Mouse (Mus musculus) retina, adult 2 months (tissue): ENCODE results near the gene Olfr434.
"Not testable (repeated sequence)": the region's sequence is repeated elsewhere in the genome, so short reads cannot be mapped to it uniquely, and the experiment has no call there.

Experiments used
- DNase-seq: peaks from one replicate; pipeline ENCODE4 v3.0.0-alpha.2; 2012; ENCODE audit warnings: low read depth, low spot score

The Olfr434 gene

DNA sequence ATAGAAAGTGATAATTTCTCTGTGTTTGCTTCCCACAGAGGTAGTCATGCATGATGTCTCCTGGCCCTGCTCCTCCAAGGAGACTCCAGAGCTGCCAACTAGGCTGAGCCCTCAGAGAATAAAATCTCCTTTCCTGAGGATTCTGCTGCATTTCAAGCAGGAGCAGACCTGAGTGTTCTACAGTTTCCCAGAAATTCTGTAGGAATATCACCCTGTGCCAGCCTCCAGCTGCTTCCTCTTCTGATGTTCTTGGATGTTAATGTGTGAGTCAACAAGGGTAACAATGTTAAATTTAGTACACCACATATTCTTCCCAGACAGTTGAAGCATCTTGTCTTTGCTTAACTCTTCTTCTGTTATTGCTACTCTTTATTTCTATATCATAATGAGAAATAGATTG, at the start of gene Olfr434:
TSS of gene Olfr434 (plus strand) at position 149 of the 400 bp plus-strand sequence.
- DNase-seq, result not testable (repeated sequence)

DNA sequence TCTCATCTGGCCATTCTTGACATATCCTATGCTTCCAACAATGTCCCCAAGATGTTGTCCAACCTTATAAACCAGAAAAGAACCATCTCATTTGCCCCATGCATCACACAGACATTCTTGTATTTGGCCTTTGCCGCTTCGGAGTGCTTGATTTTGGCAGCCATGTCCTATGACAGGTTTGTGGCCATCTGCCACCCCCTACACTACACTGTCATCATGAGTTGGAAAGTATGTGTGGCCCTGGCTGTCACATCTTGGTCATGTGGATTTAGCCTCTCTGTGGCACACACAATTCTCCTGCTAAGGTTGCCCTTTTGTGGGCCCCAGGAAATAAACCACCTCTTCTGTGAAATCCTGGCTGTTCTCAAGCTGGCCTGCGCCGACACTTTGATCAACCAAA, 45.6 kb upstream of the Olfr434 start:
- DNase-seq, result no peak

DNA sequence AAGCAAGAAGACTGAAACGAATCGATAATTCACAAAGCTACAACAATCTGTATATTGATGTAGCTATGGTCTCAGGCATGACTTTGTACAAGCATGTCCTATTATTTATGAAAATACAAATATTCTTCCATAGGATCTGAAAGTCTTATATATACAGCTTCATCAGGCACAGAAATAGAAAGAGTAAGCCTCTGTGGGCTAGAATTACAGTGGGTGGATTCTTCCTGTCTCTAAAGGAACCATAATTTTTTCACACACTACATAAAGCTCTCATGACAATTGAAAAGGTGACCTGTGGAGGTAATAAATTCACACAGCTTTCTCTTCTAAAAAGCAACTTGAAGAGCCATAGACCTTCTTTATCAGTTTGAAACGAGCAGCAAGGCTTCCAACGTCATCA, 41.0 kb upstream of the Olfr434 start, which contains the start of gene Olfr13:
TSS of gene Olfr13 (plus strand) at position 301 of the 400 bp plus-strand sequence.
- DNase-seq, result no peak

DNA sequence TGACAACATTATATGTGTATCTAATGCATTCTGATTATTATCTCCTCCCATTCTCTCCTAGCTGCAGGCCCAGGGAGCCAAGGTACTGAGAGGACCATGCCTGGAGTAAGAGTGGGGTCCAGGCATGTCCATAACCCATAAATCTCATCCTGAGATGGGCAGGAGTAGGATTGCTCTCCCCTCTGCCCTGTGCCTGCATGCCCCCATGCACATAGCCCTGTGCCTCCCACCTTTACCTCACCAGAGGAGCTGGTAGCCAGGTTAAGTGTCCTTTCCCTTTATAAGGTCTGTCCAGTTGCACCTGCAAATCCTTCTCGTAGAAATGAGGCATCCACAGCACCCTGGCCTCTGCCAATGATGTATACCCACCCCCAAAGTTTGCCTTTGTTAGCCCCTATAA, 34.7 kb upstream of the Olfr434 start:
- DNase-seq, result no peak

DNA sequence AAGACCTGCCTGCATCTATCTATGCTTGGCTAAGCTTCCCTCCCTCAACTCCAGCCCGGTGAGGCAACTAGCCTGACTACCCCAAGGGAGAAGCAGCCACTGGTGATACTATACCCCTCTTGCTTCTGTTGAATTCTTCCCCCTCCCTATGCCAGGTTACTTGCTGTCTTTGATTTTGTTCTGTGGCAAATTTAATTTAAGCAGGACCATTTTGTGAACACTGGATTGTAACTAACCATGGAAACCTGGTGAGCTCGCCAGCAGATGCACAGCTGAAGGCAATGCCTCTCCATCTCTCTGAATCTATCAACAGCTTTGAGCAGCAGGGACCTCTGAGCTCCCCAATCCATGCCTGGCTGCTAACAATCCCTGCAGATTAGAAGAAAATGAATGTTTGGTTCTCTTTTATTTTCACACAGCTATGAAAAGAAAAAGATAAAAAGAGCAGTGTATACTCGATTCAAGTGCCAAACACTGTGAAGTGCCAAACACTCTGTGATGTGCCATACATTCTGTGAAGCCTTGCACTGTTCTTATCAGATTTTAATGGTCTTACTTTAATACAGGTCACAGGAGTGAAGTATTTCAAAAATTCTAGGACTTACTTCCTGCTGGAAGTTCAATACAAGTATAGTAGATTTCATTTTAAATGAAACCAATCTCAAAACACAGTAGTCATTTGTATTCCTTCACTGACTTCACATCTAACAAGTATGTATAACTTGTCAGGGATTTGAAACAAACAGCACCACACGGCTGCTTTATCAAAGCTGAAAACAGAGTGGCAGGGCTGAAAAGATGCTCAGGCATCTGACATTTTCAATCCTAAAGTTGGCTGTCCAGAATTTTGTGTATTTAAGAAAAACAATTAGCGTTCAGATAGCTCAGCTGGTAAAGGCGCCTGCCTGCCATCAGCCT, 34.0 kb upstream of the Olfr434 start:
- no peak for DNase-seq

DNA sequence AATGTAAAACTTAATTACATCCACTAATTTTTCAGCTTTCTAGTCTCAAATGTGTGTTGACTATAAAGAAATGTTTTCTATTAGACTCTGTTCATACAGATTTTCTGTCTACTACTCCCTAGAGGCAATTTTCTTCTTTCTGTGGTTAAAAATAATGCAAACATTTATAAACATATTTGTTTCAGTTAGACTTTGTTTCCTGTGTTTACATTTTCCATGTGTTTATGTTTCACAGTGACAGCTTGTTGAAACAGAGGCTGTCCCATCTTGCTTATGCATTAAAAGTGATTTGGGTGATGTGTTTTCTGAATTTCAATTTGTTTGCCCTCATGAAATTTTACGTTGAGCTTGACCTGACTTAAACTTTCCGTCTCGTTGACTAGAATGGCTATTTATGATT, 21.8 kb upstream of the Olfr434 start:
- no peak for DNase-seq

DNA sequence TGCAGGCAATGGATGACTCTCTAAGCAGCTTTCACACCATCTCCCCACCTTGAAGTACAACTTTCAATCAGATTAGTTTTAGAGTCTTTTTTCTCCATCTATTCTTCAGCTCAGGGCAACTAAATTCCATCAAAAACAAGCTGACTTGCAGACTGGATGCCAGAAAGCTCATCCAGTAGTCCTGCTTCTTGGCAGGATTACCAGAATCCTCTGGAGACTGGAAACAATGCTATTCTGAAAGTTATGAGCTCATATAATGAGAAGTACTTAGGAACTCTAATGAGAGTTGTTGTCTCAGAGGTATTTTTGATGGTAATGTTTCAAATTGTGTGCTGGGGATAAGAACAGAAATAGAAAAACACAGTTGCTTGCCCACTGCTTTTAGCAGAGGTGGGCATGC, 16.0 kb upstream of the Olfr434 start, which contains the start of gene Olfr435:
TSS of gene Olfr435 (plus strand) at position 366 of the 400 bp plus-strand sequence.
- DNase-seq, result no peak

DNA sequence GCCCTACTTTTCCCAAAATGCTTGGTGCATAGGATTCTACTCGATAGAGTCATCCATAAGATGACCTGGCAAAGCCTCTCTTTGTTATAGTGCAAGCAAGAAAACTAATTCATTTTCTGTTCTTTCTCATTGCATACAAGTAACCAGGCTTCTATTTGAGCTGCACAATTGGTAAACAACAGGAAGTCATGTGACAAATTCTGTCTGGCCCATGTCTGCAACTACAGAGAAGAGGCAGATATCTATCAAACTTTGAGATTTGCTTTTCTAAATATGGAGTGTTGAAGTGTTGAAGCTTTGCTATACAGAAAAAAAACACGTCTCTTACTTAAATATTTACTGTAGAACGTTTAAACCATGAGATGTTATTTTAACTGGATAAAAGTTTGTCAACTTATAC, 14.7 kb upstream of the Olfr434 start:
- DNase-seq, result no peak

DNA sequence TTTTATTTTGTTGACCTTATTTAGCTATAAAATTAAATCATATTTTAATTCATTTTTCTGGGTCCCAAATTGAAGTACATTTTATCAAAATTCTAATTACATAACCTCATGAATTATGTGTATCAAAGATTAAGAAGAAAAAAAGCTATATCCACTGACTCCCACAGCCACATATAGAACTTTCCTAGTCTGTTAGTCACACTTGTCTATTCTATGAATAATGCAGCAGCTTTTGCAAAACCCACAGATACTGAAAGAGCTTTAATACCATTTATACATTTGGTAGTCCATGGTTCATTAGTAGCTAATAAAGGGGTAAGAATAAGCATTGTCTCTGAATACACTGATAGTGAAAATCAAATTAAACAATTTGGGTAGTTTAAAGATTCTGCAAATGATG, 10.0 kb upstream of the Olfr434 start:
- DNase-seq, result no peak

DNA sequence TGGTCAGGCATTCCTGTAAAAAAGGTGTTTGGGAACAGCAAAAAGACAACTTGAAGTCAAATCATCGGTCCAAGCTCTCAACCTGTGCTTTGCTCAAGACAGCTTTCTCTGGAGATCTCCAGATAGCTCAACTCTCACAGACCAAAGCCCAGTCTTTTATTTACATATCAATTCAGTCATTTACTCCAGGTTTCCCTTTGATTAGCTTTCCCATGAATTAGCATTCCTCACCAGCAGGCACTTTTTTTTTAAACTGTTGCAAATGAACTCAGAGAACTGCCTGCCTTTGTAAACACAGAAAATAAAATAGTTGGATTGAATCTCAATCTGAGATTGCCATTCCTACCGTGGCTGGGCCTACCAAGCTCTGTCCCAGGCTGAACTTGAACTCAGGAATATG, 7.5 kb upstream of the Olfr434 start:
- DNase-seq, result no peak

DNA sequence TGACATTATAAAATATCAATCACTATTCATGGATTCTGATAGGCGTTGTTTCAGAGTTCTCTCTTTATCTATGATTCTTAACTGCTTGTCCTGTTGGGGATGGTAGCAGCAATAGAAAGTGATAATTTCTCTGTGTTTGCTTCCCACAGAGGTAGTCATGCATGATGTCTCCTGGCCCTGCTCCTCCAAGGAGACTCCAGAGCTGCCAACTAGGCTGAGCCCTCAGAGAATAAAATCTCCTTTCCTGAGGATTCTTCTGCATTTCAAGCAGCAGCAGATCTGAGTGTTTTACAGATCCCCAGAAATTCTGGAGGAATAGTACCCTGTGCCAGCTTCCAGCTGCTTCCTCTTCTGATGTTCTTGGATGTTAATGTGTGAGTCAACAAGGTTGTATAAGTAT, 18.4 kb downstream of the Olfr434 start, which contains the start of gene Olfr47:
TSS of gene Olfr47 (plus strand) at position 275 of the 400 bp plus-strand sequence.
- DNase-seq, result not testable (repeated sequence)

DNA sequence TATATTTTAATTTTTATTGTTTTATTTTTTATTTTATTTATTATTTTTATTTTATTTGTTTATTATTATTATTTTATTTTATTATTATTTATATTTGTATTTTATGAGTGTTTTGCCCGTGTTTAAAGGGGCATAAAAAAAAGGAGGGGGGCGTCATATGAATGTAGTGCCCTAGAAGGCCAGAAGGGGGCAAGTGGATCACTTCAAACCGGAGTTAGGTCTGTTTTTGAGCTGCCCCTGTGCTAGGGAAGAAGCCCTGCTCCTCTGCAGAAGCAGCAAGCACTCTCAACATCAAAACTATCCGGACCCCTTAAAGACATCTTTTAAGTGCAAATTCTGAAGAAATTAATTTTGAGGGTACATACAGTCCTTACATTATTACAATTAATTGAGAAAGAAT, 29.2 kb downstream of the Olfr434 start:
- DNase-seq, result no peak

DNA sequence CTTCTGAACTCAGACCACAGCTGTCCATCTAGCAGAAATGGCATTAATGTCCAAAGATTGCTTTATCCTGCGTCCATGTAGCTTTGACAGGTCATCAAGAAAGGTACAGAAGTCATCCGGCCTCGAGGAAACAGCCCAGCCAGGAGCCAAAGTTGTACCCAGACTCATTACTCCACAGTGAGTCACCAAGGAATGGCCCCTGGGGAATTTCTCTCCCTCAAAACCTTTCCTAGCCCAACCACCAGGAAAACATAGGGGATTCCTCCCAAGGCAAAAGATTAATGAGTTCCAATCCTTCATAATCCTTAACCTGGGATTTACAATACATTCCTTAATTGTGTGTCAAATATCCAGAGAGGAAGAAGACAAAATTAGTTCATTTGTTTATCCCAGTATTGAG, 34.6 kb downstream of the Olfr434 start:
- DNase-seq, result no peak

DNA sequence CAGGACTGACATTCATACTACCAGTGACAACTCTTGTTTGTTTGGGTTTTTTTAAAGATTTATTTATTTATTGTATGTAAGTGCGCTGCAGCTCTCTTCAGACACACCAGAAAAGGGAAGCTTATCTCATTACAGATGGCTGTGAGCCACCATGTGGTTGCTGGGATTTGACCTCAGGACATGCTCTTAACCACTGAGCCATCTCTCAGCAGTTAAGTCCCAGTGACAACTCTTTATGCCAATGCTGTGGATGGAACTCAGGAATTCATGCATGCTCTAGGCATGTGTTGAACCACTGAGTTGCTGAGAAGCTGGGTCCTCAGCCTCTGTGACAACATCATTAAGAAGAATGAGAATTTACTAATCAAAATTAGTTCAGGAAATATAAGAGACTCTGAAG, 40.2 kb downstream of the Olfr434 start:
- DNase-seq, result no peak

DNA sequence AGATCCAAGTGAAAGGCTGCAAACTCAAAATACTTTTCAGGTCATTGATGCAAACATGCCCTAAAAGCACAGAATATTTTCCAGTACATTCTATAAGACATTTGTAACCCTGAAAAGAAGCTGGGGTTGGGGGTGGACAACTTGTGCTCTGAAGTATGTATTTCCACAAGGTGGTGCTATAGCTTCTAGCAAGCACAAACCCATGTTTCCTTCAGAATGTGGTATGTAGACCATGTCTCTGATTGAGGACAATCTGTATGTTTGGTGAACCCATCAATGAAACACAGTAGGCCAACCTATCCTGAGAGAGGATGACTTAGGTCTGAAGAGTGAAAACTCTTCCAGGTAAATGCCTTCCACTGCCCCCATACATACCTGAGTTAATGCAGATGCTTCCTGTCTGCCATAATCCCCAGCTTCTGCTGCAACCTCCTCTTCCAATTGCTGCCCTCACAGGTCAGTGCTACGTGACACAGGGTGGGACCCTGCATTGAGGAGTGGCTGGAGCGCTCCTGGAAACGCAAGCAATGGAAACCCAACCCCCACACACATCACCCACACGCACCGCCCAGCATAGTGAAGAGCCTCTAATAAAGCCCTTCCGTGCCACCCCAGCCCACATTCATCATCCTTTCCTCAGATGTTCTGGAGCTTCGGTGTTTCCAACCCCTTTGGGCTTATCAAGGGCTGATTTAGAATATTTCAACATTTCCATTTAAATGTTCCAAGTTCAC, 41.5 kb downstream of the Olfr434 start:
- DNase-seq, result no peak

DNA sequence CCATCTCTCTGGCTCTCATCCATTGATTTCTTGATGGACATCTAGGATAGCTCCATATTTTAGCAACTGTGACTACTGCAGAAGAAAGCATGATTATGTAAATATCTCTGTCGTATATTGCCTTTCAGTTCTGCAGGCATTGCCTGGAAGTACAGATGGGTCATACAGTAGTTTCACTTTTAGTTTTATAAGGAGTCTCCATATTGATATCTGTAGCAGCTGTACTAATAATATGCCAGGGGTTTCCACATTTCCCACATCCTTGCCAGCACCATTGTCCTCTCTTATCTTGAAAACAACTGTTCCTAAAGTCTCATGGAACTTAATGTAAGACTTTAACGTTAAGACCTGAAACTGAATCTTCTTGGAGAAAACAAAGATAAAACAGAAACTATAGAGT, 47.9 kb downstream of the Olfr434 start:
- DNase-seq, result no peak

DNA sequence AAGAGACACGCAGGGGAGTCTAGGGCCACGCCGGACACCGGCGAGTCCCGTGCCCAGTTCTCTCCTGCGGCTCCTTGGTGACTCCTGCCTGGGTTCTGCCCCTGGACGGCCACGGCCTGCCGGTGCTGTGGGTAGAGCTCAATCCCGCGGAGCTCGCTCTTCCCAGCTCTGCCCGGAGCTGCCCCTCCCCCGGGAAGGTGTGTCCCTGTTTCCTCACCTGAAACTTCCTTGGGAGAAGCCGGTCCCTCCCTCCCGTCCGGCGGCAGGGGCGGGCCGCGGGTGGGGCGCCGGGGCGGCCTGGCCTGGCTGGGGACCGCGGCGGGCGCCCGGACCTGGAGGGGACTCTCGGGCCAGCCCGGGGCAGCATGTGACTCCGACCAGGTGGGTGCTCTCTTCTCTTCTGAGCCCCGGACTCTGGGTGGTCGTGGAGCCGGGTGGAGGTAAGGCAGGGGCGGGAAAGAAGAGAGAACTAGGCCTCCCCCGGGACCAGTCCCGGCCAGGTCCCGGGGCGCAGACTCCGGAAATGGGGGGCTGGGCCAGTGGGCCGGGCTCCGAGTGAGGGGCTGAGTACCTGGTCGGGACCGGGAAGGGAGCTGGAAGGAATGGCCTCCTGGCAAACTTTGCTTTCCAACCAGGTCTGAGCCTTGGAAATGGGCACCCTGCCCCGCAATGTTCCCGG, 52.7 kb downstream of the Olfr434 start, which contains the start of gene Arhgef5:
TSS of gene Arhgef5 (plus strand) at position 220 of the 679 bp plus-strand sequence.
- no peak for DNase-seq

DNA sequence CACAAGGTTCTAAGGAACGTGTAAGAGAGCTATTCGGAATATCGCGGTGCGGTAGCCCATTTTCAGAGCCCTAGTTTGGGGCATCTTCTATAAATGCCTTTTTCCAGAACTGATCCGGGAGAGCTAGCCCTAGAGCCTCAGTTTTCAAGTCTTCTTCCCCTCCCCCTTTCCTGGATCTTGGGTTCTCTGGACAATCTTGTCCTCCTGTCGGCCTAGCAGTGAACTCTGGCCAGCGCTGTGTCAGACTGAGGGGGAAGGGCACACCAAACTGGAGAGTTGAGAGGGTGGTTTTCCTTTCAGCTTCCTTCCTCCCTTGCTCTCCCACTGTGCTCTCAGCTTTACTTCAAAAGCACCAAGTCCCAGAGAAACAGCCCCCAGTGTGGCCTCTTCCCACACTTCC, 53.5 kb downstream of the Olfr434 start:
- DNase-seq, result no peak
